Mouse (Mus musculus) heart, embryonic 16.5 days (tissue): ENCODE data around the gene Alkal2. TPM values are rescaled to one million over a fixed set of nuclear protein-coding genes. Genes with fewer than 3 reads are reported as not detected.

Source experiments
- ATAC-seq: fragments of 200-750 bp; cut with Nextera tagmentation; replicated peaks from 2 replicates; pipeline ENCODE4 v1.8.0; 2017; ENCODE audit warnings: moderate number of reproducible peaks; ENCODE audit not compliant: insufficient read depth, low FRiP score; ENCODE audit errors: extremely low read depth
- H3K27ac ChIP-seq: fragments of 300-500 bp; sonication (generic); 2 replicates; pipeline ENCODE4 v1.5.1; 2014; ENCODE audit warnings: mild to moderate bottlenecking, low read length, control low read depth, moderate library complexity
- H3K27me3 ChIP-seq: fragments of 300-500 bp; sonication (generic); 2 replicates; pipeline ENCODE4 v1.6.1; 2014; ENCODE audit warnings: low read length, mixed read lengths; ENCODE audit not compliant: control insufficient read depth, insufficient read depth
- H3K36me3 ChIP-seq: fragments of 300-500 bp; sonication (generic); 2 replicates; pipeline ENCODE4 v1.6.1; 2014; ENCODE audit not compliant: control insufficient read depth, insufficient read depth
- H3K4me1 ChIP-seq: fragments of 300-500 bp; sonication (generic); 2 replicates; pipeline ENCODE4 v1.6.1; 2014; ENCODE audit warnings: low read length, mixed read lengths; ENCODE audit not compliant: control insufficient read depth, insufficient read depth
- H3K4me2 ChIP-seq: fragments of 300-500 bp; sonication (generic); 2 replicates; pipeline ENCODE4 v1.6.1; 2014; ENCODE audit warnings: low read depth, mild to moderate bottlenecking, control low read depth, low read length
- H3K4me3 ChIP-seq: fragments of 300-500 bp; sonication (generic); 2 replicates; pipeline ENCODE4 v1.5.1; 2014; ENCODE audit warnings: mild to moderate bottlenecking, control low read depth, low read length
- H3K9ac ChIP-seq: fragments of 300-500 bp; sonication (generic); 2 replicates; pipeline ENCODE4 v1.6.1; 2014; ENCODE audit warnings: low read length, control low read depth
- H3K9me3 ChIP-seq: fragments of 300-500 bp; sonication (generic); replicated peaks from 2 replicates; pipeline ENCODE4 v1.6.1; 2016; ENCODE audit warnings: low read length; ENCODE audit not compliant: control insufficient read depth
- WGBS: fragments of 180-500 bp; shearing (Covaris S2); extraction: QIAGEN DNeasy Blood & Tissue Kit; methylation state at CpG from one replicate; pipeline ENCODE4 v1.1.7; 2014; 5-methylcytosine and 5-hydroxymethylcytosine counted together
- polyA plus RNA-seq: library from polyadenylated mRNA; unstranded; fragments of >200 nt; fragmentation: Nextera tagmentation; extraction: Ambion mirVana; gene quantifications from 2 replicates; pipeline ENCODE4 v1.2.1, GENCODE M21; 2015

The Alkal2 gene
- polyA plus RNA-seq: 0.12 TPM in 1 of 2 replicates, not detected in the other

GRCm38 (mm10) chr12:30883986-30884621 lies at the start of gene Alkal2:
Gene Alkal2 (plus strand): TSS chr12:30884322.
- H3K9me3 ChIP-seq: 0 out of 2 replicates have a peak, but pooled peaks cover 3% of the 10 kb centered on the region
- peaks cover 13% of the 10 kb centered on the region for H3K4me1 ChIP-seq
- H3K36me3 ChIP-seq: no peaks in the 10 kb centered on the region
- WGBS: 1% methylated on average over 58 of the region's 58 CpGs
- peaks cover 53% of the 10 kb centered on the region for H3K27me3 ChIP-seq
- no peak within 1 kb of the TSS for H3K27ac ChIP-seq
- ATAC-seq: no peak; the same call in 1 of the 2 replicates
- H3K9ac ChIP-seq: peak within 1 kb of the TSS; percentile 50
- H3K4me2 ChIP-seq: peak within 1 kb of the TSS; percentile 94
- H3K4me3 ChIP-seq: peak within 1 kb of the TSS; percentile 58

DNA sequence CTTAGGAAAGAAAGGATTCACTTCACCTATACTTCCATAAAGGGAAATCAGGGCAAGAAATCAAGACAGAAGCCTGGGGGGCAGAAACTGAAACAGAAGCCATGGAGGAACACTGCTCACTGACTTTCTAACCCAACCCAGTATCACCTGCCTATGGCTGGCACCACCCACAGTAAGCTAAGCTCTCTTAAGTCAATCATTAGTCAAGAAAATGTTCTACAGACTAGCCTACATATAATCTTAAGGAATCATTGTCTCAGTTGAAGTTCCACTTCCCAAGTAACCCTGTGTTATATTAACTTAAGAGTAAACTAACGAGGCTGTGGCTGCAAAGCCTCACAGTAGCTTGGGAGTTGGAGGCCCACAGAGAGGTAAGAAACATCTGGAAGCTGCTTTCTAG lies 35.6 kb upstream of the Alkal2 start:
- no peak overlapping the region for H3K4me2 ChIP-seq
- no peaks in the 10 kb centered on the region for H3K4me1 ChIP-seq
- no peak for ATAC-seq
- no peaks in the 10 kb centered on the region for H3K9me3 ChIP-seq
- H3K9ac ChIP-seq: no peak overlapping the region
- H3K4me3 ChIP-seq: no peak overlapping the region
- H3K36me3 ChIP-seq: no peaks in the 10 kb centered on the region
- no peaks in the 10 kb centered on the region for H3K27me3 ChIP-seq
- no peak overlapping the region for H3K27ac ChIP-seq
- WGBS: 54% methylated on average over 1 of the region's 1 CpGs

DNA sequence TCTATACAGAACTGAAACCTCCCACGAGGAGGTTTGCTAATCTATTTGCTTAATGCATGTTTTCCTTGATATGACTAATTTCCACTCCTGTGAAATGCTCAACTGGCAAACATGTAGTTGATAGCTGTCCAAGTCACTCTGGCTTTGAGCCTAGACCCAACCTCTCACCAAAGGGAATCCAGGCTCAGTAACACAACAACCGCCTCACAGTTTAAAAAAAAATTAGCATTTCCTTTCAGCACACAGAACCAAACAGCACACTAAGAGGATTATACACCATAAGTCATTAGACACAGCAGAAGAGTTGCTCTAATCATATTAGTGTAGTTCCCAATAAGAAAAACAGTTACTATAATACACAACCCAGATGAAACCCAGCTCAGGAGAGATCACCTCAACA lies 33.2 kb upstream of the Alkal2 start:
- Histone ChIP-seq H3K27me3 (no peaks in the 10 kb centered on the region), H3K36me3 (no peaks in the 10 kb centered on the region), H3K9ac (no peak overlapping the region), H3K4me2 (no peak overlapping the region), H3K4me3 (no peak overlapping the region), H3K27ac (no peak overlapping the region), H3K9me3 (no peaks in the 10 kb centered on the region), H3K4me1 (no peaks in the 10 kb centered on the region)
- WGBS: 34% methylated on average over 2 of the region's 2 CpGs
- ATAC-seq: no peak

- no peak for ATAC-seq
- H3K9me3 ChIP-seq: no peaks in the 10 kb centered on the region
- H3K4me3 ChIP-seq: no peak overlapping the region
- 82% methylated on average over 6 of the region's 6 CpGs for WGBS
- no peak overlapping the region for H3K27ac ChIP-seq
- H3K36me3 ChIP-seq: no peaks in the 10 kb centered on the region
- no peaks in the 10 kb centered on the region for H3K27me3 ChIP-seq
- no peaks in the 10 kb centered on the region for H3K4me1 ChIP-seq
- no peak overlapping the region for H3K9ac ChIP-seq
- no peak overlapping the region for H3K4me2 ChIP-seq
These were observed 32.3 kb upstream of the Alkal2 start for GRCm38 (mm10) chr12:30851871-30852270.

GRCm38 (mm10) chr12:30855442-30856159 lies 28.5 kb upstream of the Alkal2 start:
- no peak overlapping the region for H3K4me3 ChIP-seq
- H3K4me2 ChIP-seq: no peak overlapping the region
- H3K36me3 ChIP-seq: no peaks in the 10 kb centered on the region
- H3K27ac ChIP-seq: no peak overlapping the region
- H3K4me1 ChIP-seq: no peaks in the 10 kb centered on the region
- ATAC-seq: no peak
- no peaks in the 10 kb centered on the region for H3K9me3 ChIP-seq
- no peaks in the 10 kb centered on the region for H3K27me3 ChIP-seq
- H3K9ac ChIP-seq: no peak overlapping the region
- WGBS: 69% methylated on average over 6 of the region's 6 CpGs

GRCm38 (mm10) chr12:30856172-30856571 lies 27.9 kb upstream of the Alkal2 start:
- no peaks in the 10 kb centered on the region for H3K4me1 ChIP-seq
- H3K4me3 ChIP-seq: no peak overlapping the region
- ATAC-seq: no peak
- H3K27ac ChIP-seq: no peak overlapping the region
- H3K4me2 ChIP-seq: no peak overlapping the region
- no peaks in the 10 kb centered on the region for H3K36me3 ChIP-seq
- no peak overlapping the region for H3K9ac ChIP-seq
- no peaks in the 10 kb centered on the region for H3K9me3 ChIP-seq
- no peaks in the 10 kb centered on the region for H3K27me3 ChIP-seq
- WGBS: 84% methylated on average over 5 of the region's 5 CpGs

DNA sequence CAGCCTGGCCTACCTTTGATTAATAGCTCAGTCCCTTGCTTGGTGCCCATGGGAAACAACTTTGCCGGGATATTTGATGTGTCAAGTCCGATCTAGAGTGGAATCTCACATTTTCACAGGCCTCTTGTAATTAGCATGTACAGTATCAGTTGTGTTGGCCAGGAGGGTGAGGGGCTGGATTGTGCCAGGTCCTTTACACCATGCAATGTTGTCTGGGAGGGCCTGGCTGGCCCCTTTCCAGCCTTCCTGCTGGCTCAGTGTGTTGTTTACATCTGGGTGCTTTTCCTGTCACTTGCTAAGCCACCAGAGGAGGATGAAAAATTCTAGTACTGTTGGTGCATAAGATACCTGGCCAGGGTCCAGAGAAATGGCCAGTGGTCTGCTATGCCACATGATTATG lies 19.8 kb upstream of the Alkal2 start:
- 47% methylated on average over 2 of the region's 2 CpGs for WGBS
- H3K4me3 ChIP-seq: no peak overlapping the region
- peak; percentile 70; the same call in 1 of the 2 replicates for ATAC-seq
- peaks cover 12% of the 10 kb centered on the region for H3K4me1 ChIP-seq
- H3K9me3 ChIP-seq: no peaks in the 10 kb centered on the region
- H3K36me3 ChIP-seq: no peaks in the 10 kb centered on the region
- no peak overlapping the region for H3K4me2 ChIP-seq
- H3K9ac ChIP-seq: no peak overlapping the region
- no peak overlapping the region for H3K27ac ChIP-seq
- H3K27me3 ChIP-seq: no peaks in the 10 kb centered on the region

- H3K9me3 ChIP-seq: no peaks in the 10 kb centered on the region
- H3K4me3 ChIP-seq: no peak overlapping the region
- H3K27ac ChIP-seq: no peak overlapping the region
- H3K4me2 ChIP-seq: no peak overlapping the region
- peaks cover 12% of the 10 kb centered on the region for H3K4me1 ChIP-seq
- WGBS: 76% methylated on average over 4 of the region's 4 CpGs
- H3K9ac ChIP-seq: no peak overlapping the region
- no peaks in the 10 kb centered on the region for H3K27me3 ChIP-seq
- no peak for ATAC-seq
- no peaks in the 10 kb centered on the region for H3K36me3 ChIP-seq
These were observed 18.3 kb upstream of the Alkal2 start for GRCm38 (mm10) chr12:30865781-30866180.

- H3K27me3 ChIP-seq: peaks cover 34% of the 10 kb centered on the region
- no peak overlapping the region for H3K4me2 ChIP-seq
- no peak overlapping the region for H3K27ac ChIP-seq
- H3K9ac ChIP-seq: no peak overlapping the region
- peaks cover 9% of the 10 kb centered on the region for H3K4me1 ChIP-seq
- 65% methylated on average over 6 of the region's 6 CpGs for WGBS
- H3K36me3 ChIP-seq: no peaks in the 10 kb centered on the region
- H3K4me3 ChIP-seq: no peak overlapping the region
- ATAC-seq: no peak
- H3K9me3 ChIP-seq: 0 out of 2 replicates have a peak, but pooled peaks cover 3% of the 10 kb centered on the region
These were observed 4.7 kb upstream of the Alkal2 start for GRCm38 (mm10) chr12:30879447-30879846.
